Mouse (Mus musculus) embryonic fibroblast, embryonic 13.5 days (primary cell): Measurements from ENCODE around the gene Elmsan1.

Experiments
- CTCF ChIP-seq: IDR thresholded peaks from 2 replicates; pipeline ENCODE4 v1.5.1; 2011; ENCODE audit warnings: mild to moderate bottlenecking, control low read depth, low read length, moderate library complexity, borderline replicate concordance; ENCODE audit not compliant: insufficient read depth
- POLR2A ChIP-seq: IDR thresholded peaks from 2 replicates; pipeline ENCODE4 v1.6.1; 2011; ENCODE audit warnings: low read depth, mild to moderate bottlenecking, control low read depth, low read length, moderate library complexity

- TF ChIP-seq CTCF: no peak
- TF ChIP-seq POLR2A: no peak
Measured at GRCm38 (mm10) chr12:84201222-84201621, 17.5 kb downstream of the Elmsan1 start.
